ENCODE assay signal across 8 mouse cellular contexts in genomic region chr6:49282122-49282521, GRCm38 (mm10). TPM values are rescaled to one million over a fixed set of nuclear protein-coding genes. Genes with fewer than 3 reads are reported as not detected.
DNase-seq lines count a peak whose midpoint lies in the region; ATAC-seq and TF ChIP-seq lines count a peak whose summit lies in the region.

No protein-coding gene starts in this region.

- no peaks in the 10 kb centered on the region for H3K4me1 ChIP-seq in cerebellum, adult 2 months (ENCODE audit: control insufficient read depth, insufficient read depth, low read length)

- TF ChIP-seq POLR2A in cerebellum, adult 2 months (IDR thresholded peaks at IDR 0.05; ENCODE audit: borderline replicate concordance, insufficient read depth, low read length): no peak
- TF ChIP-seq POLR2A in brain, embryonic 14.5 days (IDR thresholded peaks at IDR 0.05; ENCODE audit: borderline replicate concordance, extremely low read depth, insufficient read depth, insufficient read length, poor library complexity, severe bottlenecking): no peak

- intact Hi-C loops in heart, postnatal 36 days (cut with DNase I): no loop called here

- no peaks in the 10 kb centered on the region for H3K27me3 ChIP-seq in cerebellum, adult 2 months (ENCODE audit: control insufficient read depth, insufficient read depth, low read length)

- H3K4me3 ChIP-seq in cerebellum, adult 2 months (replicated peaks; ENCODE audit: insufficient read depth, low read depth, low read length): no peak overlapping the region
- H3K4me3 ChIP-seq in layer of hippocampus, adult 2 months: no peak overlapping the region

- ATAC-seq in frontal cortex, adult (ENCODE audit: low TSS enrichment): no peak

- no peak overlapping the region for H3K27ac ChIP-seq in cerebellum, adult 2 months (ENCODE audit: insufficient read depth, low read length)
- no peak overlapping the region for H3K27ac ChIP-seq in layer of hippocampus, adult 2 months

- no peak for TF ChIP-seq CTCF in cerebellum, adult 2 months (IDR thresholded peaks at IDR 0.05; ENCODE audit: borderline replicate concordance, insufficient read depth, low read depth, low read length)
- TF ChIP-seq CTCF in layer of hippocampus, adult 2 months (conservative IDR thresholded peaks at IDR 0.05): no peak
- TF ChIP-seq CTCF in brain, embryonic 14.5 days (IDR thresholded peaks at IDR 0.05; ENCODE audit: borderline replicate concordance, extremely low read depth, insufficient read depth, insufficient read length): no peak

- 3% methylated on average over 1 of the region's 1 CpGs for WGBS in cerebellum, adult 2 months

- peak; percentile 24 to 49 for DNase-seq in cerebellum, adult 2 months
- DNase-seq in cerebellum, adult 8-10 months: no peak
- peak; percentile 11 for DNase-seq in layer of hippocampus, adult 9-11 months
- no peak for DNase-seq in layer of hippocampus, adult 2 months (ENCODE audit: low spot score in 2 of 2)
- DNase-seq in brain, embryonic 14.5 days (ENCODE audit: low read depth): peak; percentile 78
- DNase-seq in heart, postnatal 36 days: peak; percentile 38 to 42
- DNase-seq in layer of hippocampus, adult 18-20 months (ENCODE audit: low spot score in 2 of 2): no peak

RNA-seq across cellular contexts. Expression of gene Tra2a, which starts 18.3 kb away (rescaled TPM):
- polyA plus RNA-seq in cerebellum, adult 2 months (2012; rRNA removed): 94.9 and 97.6 TPM in 2 replicates
- total RNA-seq in layer of hippocampus, adult 2 months (2021): 10 to 100 TPM; 69.9 to 86.9 TPM
- polyA plus RNA-seq in brain, embryonic 14.5 days (2012; rRNA removed): 199 and 246 TPM in 2 replicates
- 10 to 100 TPM; 26.8 to 28.4 TPM for total RNA-seq in heart, postnatal 36 days (2021)
- 10 to 100 TPM; 79.8 to 85.1 TPM for total RNA-seq in layer of hippocampus, adult 18-20 months (2021)

RNA-seq across cellular contexts. Expression of gene Ccdc126, which starts 37.0 kb away (rescaled TPM):
- polyA plus RNA-seq in cerebellum, adult 2 months (2012; rRNA removed): 10.3 and 11.2 TPM in 2 replicates
- 1 to 10 TPM; 9.3 to 9.9 TPM for total RNA-seq in layer of hippocampus, adult 2 months (2021)
- polyA plus RNA-seq in brain, embryonic 14.5 days (2012; rRNA removed): 5.0 and 5.8 TPM in 2 replicates
- total RNA-seq in heart, postnatal 36 days (2021): 1 to 10 TPM; 4.4 to 4.6 TPM
- total RNA-seq in layer of hippocampus, adult 18-20 months (2021): 10 to 100 TPM; 10.7 to 12.0 TPM

Comparison
In these comparisons a context has a peak if more than half of its experiments do, and no peak if none do; other contexts are left out.
1. DNase-seq: peak in cerebellum, adult 2 months (2 of 2), layer of hippocampus, adult 9-11 months (single experiment), brain, embryonic 14.5 days (single experiment) and heart, postnatal 36 days (2 of 2); none in cerebellum, adult 8-10 months (single experiment), layer of hippocampus, adult 2 months (0 of 2) and layer of hippocampus, adult 18-20 months (0 of 2).